Mouse (Mus musculus) heart, adult 2 months (tissue): ENCODE results near the gene Isg20.

ENCODE experiments used
- CTCF ChIP-seq: fragments of 200-600 bp; IDR thresholded peaks from 2 replicates; pipeline ENCODE4 v1.8.1; 2022; ENCODE audit warnings: antibody characterized with exemption, mild to moderate bottlenecking, moderate library complexity
- EP300 ChIP-seq: fragments of 200-500 bp; IDR thresholded peaks from 2 replicates; pipeline ENCODE4 v1.6.1; 2011; ENCODE audit warnings: low read depth, low read length, control low read depth; ENCODE audit not compliant: insufficient read depth

- TF ChIP-seq CTCF (no peak), EP300 (no peak)
These were observed 1.3 kb downstream of the Isg20 start for GRCm38 (mm10) chr7:78914545-78914845.
